Mouse (Mus musculus) erythroid progenitor cell, adult 5-6 weeks (primary cell): ENCODE results near the gene Gadd45a. TPM values are rescaled to one million over a fixed set of nuclear protein-coding genes. Genes with fewer than 3 reads are reported as not detected.
"Not testable (repeated sequence)": the region's sequence is repeated elsewhere in the genome, so short reads cannot be mapped to it uniquely, and the experiment has no call there.

Experiments
- ATAC-seq: replicated peaks from 2 replicates; pipeline ENCODE4 v1.8.0; 2016; ENCODE audit warnings: moderate number of reproducible peaks, mild to moderate bottlenecking, moderate TSS enrichment, inconsistent platforms; ENCODE audit not compliant: poor library complexity, low FRiP score, severe bottlenecking
- total RNA-seq, 2 experiments: library from RNA; stranded (forward) in 1 of 2; stranded (reverse) in 1 of 2; fragments of 150-400 nt in 1 of 2; fragments of 186-747, 209-891 nt in 1 of 2; gene quantifications; 2 replicates each; pipeline versions ENCODE4 v1.2.3 to v1.2.4; 2015 to 2017; ENCODE audit warnings: low replicate concordance in 2 of 2

The Gadd45a gene
- total RNA-seq, 2 experiments from 2014 or later, result 192 to 203 TPM

DNA sequence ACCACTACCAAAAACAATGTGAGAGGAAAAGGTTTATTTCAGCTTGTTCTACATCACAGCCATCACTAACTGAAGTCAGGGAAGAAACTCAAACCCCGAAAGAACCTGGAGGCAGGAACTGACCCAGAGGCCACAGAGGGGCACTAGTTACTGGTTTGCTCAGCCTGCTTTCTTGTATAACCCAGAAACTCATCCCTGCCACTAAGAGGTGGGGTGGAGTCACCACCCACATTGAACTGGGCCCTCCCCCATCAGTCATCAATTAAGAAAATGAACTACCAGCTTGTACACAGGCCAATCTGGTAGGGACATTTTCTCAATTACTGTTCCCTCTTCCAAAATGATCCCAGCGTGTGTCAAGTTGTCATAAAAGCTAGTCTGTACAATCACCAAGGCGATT, 10.6 kb downstream of the Gadd45a start:
- ATAC-seq, result no peak

DNA sequence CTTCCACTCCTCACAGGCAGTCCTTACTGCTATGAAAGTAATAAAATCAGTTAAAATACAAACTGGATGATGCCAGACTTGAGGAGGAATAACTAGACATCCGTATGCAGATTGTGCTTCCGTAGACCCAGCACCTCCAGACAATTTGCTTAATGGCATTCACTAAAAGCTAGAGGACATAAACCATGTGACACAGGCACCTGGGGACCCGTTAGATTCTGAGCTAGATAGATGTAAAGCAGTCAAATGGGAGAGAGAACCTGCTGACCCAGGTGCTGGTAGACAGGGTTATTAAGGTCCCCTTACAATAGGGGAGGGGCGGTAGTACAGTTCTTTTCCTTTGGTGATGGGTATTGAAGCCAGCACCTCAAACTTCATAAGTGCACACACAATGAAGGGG, 13.5 kb downstream of the Gadd45a start:
- ATAC-seq, result no peak

DNA sequence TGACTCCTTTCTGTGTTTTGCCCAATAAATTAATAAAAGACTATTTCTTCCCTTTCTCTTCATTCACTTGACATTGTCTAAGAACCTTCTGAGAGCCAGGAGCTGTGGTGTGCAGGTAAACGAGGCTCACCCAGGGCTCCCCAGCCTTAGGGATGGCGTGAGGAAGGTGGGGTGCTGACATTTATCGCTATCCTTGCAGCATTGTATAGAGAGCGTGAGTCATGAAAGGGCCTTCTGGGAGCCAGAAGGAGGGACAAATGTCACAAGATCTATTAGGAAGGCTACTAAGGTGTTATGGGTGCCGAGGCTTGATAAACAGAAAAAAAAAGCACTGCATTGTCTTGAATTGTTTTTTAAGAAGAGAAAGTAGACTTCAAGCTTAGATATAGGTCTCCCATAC, 15.9 kb downstream of the Gadd45a start:
- ATAC-seq, result no peak

DNA sequence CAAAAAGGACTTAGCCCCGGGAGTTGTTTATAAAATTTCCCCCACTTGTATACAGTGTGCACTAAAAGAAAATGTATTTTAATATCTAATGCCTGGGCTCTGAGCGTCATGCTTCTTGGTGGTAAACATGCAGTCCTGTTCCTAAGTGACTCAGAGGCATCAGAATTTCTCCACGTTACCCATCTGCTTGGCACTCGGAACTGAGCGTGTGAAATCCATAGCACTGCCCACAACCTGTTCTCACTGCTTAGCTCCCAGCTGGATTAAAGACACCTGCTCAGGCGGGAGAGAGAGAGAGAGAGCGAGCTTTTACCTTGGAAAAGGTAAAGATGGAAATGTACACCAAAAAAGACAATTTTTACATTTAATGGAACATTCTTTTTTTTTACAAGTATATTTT, 18.3 kb downstream of the Gadd45a start:
- not testable (repeated sequence) for ATAC-seq

DNA sequence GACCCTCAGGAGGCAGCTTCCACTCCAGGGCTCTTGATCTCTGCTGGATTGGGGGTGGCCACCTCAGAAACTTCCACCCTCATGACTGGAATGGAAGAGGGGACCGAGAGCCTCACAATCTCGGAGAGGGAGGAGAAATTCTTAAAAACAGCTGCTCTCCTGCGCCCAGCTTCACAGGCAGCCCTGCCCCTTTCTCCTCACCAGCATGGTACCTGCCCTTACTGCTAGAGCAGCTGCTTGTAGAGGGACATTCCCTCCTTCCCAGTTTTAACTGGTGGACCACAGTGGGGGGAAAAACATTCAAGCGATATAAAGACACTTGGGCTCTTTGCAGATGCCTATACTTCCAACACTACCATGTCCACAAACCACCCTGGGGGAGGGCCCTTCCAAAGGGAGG, 18.9 kb downstream of the Gadd45a start:
- no peak for ATAC-seq

DNA sequence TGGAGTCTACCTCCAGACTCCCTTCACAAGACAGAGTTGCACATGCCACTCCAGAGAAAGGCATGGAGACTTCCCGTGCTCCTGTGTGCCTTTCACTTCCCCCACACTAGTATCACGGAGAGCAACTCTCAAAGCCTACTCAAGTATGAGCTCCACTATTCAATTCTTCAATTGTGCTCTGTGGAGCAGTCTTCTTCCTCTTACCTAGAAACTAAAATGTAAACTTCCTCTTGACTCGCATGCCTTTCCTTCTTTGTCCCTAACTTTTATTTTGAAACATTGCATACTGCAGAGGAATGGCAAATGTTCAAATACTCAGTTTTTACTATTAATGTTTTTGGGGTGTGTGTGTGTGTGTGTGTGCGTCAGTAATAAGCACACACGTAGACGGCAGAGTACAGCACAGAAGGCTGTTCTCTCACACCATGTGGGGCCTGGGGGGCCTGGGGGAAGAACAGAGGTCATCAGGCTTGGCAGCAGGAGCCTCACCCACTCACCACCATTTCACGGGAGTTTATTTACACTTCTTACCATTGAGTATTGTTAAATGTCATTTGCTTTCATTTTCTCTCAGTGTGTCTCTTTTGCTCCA, 20.6 kb downstream of the Gadd45a start:
- ATAC-seq, result 0 out of 2 replicates have a peak, but pooled peaks have one; percentile 12

DNA sequence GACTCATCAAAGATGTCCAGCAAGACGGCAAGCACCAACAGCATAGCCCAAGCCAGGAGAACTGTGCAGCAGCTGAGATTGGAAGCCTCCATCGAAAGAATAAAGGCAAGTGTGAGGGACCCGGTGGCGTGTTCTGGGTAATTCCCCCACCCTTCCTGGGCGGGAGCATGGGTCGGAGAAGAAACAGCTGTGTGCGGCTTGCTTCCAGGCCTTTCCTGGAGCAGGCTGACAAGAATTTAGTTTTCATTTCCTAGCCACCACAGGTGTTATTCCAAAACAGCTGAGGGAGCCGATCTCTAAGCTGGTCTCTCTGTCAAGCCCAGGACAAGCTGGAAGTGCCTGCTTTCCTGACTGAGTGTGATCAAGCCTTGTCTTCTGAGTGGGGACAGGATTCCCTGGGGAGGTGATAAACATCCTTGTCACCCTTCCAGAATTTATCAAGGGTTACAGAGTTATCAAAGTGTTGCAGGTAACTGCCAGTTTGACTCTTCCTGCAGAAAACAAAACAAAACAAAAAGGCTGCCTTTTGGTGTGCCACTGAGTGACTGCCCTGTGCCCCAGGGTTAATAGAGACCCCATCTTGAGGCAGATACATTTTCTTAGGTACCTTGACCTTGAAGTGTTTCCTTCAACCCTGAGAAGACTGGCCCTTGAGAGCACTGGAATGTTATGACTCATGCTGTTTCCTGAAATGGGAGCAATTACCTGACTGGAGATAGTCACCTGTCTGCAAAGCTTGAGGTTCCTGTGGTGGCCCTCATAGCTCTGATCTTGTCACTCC, 21.3 kb downstream of the Gadd45a start:
- ATAC-seq, result no peak

DNA sequence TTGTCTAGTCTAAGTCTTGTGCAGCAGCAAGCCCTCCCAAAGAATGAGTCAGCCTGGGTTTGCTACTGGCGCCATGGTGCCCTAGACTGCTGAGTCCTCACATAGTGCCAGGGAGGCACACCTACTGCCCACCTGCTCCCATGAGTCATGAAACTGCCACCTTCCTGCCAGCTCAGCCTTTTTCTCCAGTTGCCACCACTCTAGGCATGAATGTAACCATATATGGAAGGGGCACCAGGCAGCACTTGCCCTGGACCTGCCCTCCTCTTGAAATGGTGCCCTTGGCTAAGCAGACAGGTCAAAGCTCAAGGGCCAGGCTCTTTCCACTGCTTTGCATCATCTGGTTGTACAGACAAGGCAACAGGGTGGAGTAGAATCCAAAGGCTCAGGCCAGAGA, 22.6 kb downstream of the Gadd45a start:
- peak; percentile 47 for ATAC-seq

DNA sequence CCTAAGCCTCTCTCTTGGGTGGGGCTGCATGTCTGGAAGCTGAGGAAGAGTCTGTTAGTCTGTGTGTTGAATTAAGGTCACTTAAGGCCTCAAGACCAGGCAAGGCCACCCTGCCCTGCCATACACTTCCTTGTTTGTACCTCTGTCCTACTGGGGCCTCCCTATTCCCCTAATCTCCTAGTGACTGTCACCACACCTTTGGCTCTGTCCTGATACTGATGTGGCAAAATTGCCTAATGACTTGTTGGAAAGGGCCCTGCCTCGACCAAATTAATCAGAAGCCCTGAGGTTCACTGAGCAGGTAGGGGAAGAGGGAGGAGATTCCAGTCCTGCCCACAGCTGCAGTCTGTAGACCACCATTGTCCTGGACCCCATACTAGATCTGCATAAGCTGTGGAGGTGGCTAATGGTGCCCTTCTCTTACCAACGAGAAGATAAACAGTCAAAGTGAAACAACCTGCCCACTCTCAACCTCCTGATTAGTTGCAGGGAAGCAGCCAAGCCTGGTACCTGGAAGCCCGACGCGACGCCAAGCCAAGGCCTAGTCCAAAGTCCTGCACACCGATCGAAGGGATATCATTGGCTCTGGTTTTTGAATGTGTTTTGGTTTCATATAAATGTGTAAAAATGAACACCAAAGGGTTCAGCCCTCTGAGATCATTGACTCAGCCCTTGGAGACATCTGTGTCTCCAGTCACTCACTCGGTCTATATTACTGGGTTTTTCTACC, 23.1 kb downstream of the Gadd45a start:
- peak; percentile 70 for ATAC-seq

DNA sequence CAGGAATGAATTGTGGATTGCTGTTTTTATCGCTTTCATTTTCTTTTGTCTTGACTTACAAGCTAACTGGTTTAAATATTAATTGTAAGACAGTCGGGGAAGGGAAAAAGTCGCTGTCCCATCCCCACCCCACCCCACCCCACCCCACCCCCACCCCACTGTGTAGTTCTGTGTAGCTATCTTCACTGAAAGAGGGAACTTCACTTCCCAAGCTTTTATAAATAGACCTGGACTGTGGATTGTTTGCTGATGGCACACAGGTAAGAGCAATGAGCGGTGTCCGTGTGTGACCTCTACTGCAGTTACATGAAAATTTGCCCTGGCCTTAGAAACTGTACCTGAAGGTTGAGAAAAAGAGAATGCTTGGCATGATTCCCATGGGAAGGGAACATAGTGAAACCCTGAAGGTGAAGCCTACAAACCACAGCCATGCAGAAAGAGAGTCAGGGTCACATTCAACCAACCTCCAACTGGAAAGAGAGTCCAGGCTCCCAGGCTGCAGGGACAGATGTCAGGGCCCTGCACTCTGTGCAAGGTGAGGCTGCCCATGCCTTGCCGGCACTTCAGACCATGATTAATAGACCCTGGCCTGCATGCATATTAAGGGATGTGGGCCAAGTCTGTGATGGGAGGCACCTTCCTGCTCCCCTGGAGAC, 23.8 kb downstream of the Gadd45a start:
- ATAC-seq, result peak; percentile 26; the same call in 1 of the 2 replicates

DNA sequence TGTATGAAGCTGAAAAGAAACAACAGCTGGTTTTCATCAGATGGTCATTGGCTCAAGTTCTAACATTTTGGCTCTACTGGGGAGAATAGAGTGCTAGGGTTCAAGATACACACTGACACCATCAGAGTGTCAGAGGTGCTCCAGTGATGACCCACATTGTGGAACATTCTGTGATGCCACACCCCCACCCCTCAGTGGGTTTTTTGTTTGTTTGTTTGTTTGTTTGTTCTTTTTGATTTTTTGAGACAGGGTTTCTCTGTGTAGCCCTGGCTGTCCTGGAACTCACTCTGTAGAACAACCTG, 26.1 kb downstream of the Gadd45a start:
- no peak for ATAC-seq

DNA sequence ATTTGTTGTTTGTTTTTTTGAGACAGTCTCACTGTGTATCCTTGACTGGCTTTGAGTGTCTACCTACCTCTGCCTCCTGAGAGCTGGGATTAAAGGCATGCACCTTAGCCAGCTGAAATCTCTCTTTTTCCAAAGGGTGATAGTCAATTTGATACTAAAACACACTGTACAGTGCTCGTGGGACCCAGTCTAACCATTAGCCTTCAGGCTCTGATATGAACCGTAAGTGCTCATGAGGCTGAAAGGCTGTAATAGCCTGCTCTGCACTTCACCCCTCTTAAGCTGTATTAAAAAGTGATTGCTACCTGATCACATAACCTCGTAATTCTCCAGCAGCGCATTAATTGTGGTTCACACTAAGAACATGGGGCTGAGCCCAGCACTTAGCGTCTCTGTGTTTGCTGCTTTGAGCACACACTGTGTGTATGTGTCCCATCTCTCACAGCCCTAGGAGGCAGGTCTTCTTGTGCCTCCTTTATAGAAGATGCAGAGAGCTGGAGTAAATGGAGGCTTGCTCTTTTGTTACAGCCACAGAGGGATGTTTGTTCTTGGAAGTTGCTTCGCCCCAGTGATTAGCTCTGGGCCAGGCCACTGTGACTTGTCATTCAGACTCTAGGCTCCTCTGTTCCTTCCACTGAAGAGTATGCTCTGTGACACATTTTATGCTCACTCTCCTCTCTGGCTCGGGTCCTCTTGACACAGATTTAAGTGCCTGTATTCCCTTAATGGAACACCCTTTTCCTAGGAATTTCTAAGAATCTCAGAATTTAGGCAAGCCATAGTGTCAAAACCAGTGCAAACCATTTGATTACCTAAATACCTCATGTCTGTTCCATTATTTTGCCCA, 26.7 kb downstream of the Gadd45a start:
- ATAC-seq, result no peak

DNA sequence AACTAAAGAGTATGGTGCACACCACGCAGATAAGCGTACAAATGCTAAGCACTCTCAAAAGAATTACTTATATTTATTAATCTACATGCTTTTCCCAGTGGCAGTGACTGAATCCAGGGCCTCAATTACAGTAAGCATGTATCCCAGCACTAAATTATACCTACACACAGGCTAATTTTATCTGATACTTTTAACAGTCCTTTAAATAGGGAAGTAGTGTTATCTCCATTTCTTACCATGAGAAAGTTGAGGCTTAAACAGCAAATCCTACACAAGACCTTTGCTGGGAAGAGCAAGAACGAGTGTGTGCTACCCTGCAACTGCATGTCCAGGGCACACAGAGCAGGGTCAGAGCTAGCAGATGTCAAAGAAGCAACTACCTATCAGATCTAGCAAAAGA, 27.4 kb downstream of the Gadd45a start:
- ATAC-seq, result no peak

DNA sequence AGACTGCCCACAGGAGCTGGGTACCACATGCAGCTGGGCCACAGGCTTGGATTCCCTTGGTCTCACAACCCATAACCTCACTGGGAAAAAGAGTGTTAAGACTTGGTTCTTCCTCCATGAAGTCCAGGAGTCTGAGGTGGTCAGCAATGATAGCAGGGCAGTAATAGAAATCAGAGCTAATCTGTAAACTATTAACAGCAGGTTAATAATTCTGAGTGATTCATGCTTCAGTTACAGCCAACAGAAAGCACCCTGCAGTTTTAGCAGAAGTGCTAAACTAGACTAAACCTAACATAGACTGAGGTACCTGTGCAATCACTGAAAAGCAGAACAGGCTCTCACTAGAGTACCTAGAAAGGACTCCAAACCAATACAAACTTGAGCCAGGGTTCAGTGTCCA, 37.5 kb downstream of the Gadd45a start:
- no peak for ATAC-seq

DNA sequence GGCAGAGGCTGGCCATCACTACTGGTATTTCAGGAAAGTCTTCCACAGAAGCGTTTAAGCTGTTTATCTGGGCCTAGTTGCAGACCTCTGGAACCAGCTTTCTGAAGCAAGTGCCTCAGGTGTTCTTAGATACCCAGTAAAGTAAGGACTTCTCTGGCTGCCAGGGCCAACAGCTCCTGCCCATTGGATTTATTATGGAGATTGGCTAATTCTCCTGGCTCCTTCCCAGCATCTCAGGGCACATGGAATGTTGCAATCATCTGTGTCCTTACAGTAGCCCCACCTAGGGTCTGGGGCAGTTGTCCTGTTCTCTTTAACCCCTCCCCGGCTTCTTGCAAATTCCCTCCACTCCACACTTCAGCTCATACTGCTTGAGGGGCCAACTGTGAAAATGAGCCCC, 38.6 kb downstream of the Gadd45a start:
- ATAC-seq, result no peak

DNA sequence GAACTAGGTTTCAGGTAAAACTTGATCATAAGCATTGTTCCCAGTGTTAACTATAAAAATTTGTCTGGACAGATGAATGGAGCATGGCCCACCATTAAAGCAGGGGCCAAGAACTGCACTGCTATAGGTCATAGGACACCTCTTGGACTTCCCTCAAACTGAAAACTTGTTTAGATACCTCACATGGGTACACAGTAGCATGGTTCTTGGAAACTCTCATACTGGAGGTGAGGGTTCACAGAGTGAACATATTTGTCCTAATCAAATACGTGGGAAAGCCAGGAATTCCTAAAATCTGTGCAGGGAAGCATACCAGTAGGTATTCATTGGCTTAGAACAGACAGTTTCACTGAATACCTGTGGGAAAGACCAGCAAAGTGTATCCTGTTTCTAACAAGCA, 41.0 kb downstream of the Gadd45a start:
- no peak for ATAC-seq

DNA sequence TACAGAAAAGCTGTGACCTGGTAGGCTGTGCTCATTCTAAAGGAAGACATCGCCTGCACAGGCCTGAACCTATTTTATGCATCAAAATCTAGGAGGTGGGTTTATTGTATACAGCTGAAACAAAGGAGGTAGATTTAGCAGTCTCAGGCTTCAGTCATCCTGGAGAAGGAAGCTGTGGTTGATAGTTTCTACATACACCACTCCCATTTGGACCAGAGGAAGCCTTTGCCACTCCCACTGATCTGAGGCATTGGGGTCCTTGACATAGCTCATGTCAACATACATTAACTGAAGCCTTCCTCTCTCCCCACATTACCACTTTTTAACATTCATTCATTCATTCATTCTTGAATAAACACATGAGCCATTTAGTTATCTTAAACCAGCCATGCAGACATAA, 41.4 kb downstream of the Gadd45a start:
- ATAC-seq, result no peak

DNA sequence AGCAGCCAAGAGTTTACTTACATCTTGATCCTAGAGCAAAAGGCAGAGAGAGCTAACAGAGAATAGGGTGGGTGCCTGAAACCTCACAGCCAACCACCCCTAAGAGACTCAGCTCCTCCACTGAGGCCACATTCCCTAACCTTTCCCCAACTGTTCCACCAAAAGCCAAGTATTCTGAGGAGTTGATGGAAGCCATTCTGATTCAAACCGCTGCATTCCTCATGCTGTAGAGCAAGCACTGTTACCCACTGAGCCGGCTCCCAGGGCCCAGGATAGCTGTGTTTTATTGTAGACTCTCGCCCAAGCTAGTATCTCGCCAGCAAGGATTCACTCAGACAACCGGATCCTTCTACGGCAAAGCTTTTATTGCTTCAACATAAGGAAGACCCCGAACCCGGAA, 42.3 kb downstream of the Gadd45a start:
- no peak for ATAC-seq

DNA sequence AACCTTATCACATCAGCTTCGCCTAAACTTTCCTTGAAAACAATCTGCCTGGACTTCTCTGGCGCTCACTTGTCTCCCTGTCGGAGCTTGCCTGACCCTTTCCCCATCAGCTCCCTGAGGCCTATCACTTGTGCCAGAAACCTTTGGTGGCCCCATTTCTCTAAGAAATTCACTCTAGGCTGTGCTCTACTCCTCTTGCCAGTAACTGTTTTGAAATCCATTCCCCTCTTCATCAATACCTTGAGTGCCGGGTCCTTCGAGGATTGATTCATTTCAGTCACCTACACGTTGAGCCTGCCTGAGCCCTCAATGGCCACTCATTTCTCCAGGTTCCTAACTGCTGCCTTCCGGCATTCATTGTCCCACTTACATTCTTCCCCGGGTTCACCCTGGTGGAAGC, 44.5 kb downstream of the Gadd45a start:
- no peak for ATAC-seq

DNA sequence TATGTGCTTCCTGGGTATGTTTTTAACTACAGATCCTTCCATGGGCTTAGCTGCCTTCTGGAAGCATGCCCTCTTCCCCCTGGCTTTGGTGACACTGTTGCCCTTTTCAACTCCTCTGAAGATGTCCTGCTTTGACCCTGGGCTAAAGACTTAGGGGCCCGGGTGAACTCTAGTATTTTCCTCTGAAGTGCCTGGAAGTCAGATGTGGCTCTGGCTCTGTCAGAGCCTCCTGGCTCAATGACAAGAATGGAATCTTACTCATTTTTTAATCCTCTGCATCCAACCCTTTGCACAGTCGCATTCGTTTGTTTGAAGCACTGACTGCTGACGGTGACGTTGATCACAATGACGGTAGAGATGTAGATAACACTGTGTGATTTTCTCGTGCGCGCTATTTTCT, 45.0 kb downstream of the Gadd45a start:
- ATAC-seq, result no peak
